Mouse (Mus musculus): ENCODE measurements around the gene Slc16a7.

DNA sequence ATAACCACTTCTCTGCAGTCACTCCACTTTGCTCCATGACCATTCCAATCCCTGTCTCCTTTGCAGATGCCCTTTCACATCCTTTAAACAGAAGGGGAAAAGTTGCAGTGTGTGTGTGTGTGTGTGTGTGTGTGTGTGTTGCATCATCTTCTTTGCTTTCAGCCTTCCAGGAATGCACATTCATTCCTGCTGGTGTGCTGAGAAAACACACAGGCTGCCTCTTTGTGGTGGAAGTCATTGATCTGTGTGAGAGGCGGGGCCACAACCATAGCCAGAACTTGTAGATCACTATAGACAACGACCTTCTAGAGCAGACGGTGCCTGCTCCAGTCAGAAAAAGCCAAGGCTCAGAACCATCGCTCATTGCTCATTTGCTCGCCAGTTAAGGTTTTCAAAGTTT, 103.9 kb downstream of the Slc16a7 start:
- TF ChIP-seq CTCF (IDR thresholded peaks at IDR 0.05; ENCODE audit: control insufficient read depth, insufficient read depth, low read length): no peak
- no peak for TF ChIP-seq POLR2A (IDR thresholded peaks at IDR 0.05; ENCODE audit: borderline replicate concordance, control insufficient read depth, low read depth, low read length)
